Mouse (Mus musculus) adrenal gland, adult 2 months (tissue): ENCODE data around the gene Manf. TPM values are rescaled to one million over a fixed set of nuclear protein-coding genes. Genes with fewer than 3 reads are reported as not detected.
A peak's percentile ranks its signal among the peaks of the same experiment; 100 is the strongest.

Experiments
- DNase-seq: peaks from one replicate; pipeline ENCODE4 v3.0.0; 2021
- long read RNA-seq: library from polyadenylated mRNA; stranded (forward); transcript quantifications from one replicate; pipeline ENCODE4 v2.0.0, GENCODE M21; 2021
- polyA plus RNA-seq: library from polyadenylated mRNA; depleted of rRNA; stranded (reverse); fragments of >200 nt; gene quantifications from 2 replicates; pipeline ENCODE4 v1.2.3, GENCODE M21; 2012; rRNA removed
- total RNA-seq, 2 experiments: library from RNA; stranded (reverse); gene quantifications; 2 replicates each; pipeline ENCODE4 v1.2.3; 2021

Manf gene
- total RNA-seq (100 to 1,000 TPM; 284 to 321 TPM), polyA plus RNA-seq (20.4 and 36.8 TPM in 2 replicates)
- long read RNA-seq, transcript Manf-202 (4 exons, 2,247 nt), result major isoform, 80 of 91 reads
- long read RNA-seq, partial matches to known transcripts, result 0 of 91 reads
- long read RNA-seq, other reads (novel, unspliced or antisense), result 10 of 91 reads

- DNase-seq, result peak; percentile 99
These were observed at the start of gene Manf for GRCm38 (mm10) chr9:106891829-106892551. Manf (minus strand) TSS chr9:106891979.

- DNase-seq, result no peak
These were observed 43.2 kb upstream of the Manf start for GRCm38 (mm10) chr9:106934998-106935397.

GRCm38 (mm10) chr9:106914878-106915277 is 23.1 kb upstream of the Manf start:
- no peak for DNase-seq

- no peak for DNase-seq
These were observed 22.0 kb upstream of the Manf start for GRCm38 (mm10) chr9:106913759-106914158.

- no peak for DNase-seq
These were observed 19.8 kb upstream of the Manf start for GRCm38 (mm10) chr9:106911624-106912023.

GRCm38 (mm10) chr9:106908715-106909114 is 16.9 kb upstream of the Manf start:
- no peak for DNase-seq

- DNase-seq, result no peak
These were observed 16.4 kb upstream of the Manf start for GRCm38 (mm10) chr9:106908174-106908573.

GRCm38 (mm10) chr9:106906597-106906996 is 14.8 kb upstream of the Manf start:
- DNase-seq, result no peak

- DNase-seq, result peak; percentile 42
These were observed 12.0 kb upstream of the Manf start for GRCm38 (mm10) chr9:106903791-106904134.

GRCm38 (mm10) chr9:106903099-106903790 is 11.5 kb upstream of the Manf start:
- no peak for DNase-seq

- no peak for DNase-seq
These were observed 9.8 kb upstream of the Manf start for GRCm38 (mm10) chr9:106901596-106901995.

- peak; percentile 74 for DNase-seq
These were observed 7.1 kb upstream of the Manf start for GRCm38 (mm10) chr9:106898901-106899300.

- DNase-seq, result no peak
These were observed 1.5 kb upstream of the Manf start for GRCm38 (mm10) chr9:106893327-106893726.

- no peak for DNase-seq
These were observed 735 bp upstream of the Manf start for GRCm38 (mm10) chr9:106892552-106892875.

- DNase-seq, result no peak
These were observed 438 bp downstream of the Manf start for GRCm38 (mm10) chr9:106891341-106891741.

- DNase-seq, result peak; percentile 85
These were observed 1.1 kb downstream of the Manf start for GRCm38 (mm10) chr9:106890496-106891240.

GRCm38 (mm10) chr9:106889321-106889720 is 2.5 kb downstream of the Manf start:
- no peak for DNase-seq

GRCm38 (mm10) chr9:106888346-106888745 is 3.4 kb downstream of the Manf start:
- DNase-seq, result no peak

- DNase-seq, result peak; percentile 98
These were observed 4.7 kb downstream of the Manf start, which contains the start of gene Rbm15b for GRCm38 (mm10) chr9:106886828-106887702. Rbm15b (minus strand) TSS chr9:106887428.

GRCm38 (mm10) chr9:106885901-106886731 is 5.7 kb downstream of the Manf start:
- DNase-seq, result peak; percentile 67
